Mouse (Mus musculus) heart, embryonic 11.5 days (tissue): ENCODE results near the gene Arntl2. TPM values are rescaled to one million over a fixed set of nuclear protein-coding genes. Genes with fewer than 3 reads are reported as not detected.

Experiments used
- ATAC-seq: fragments of 200-750 bp; cut with Nextera tagmentation; replicated peaks from 2 replicates; pipeline ENCODE4 v1.8.0; 2017; ENCODE audit warnings: moderate library complexity; ENCODE audit not compliant: insufficient number of reproducible peaks, low FRiP score, low TSS enrichment
- H3K27ac ChIP-seq: fragments of 300-500 bp; sonication (generic); 2 replicates; pipeline ENCODE4 v1.5.1; 2014; ENCODE audit warnings: mild to moderate bottlenecking, low read depth, low read length
- H3K27me3 ChIP-seq: fragments of 300-500 bp; sonication (generic); 2 replicates; pipeline ENCODE4 v1.6.1; 2014; ENCODE audit warnings: mild to moderate bottlenecking, low read length, mixed read lengths; ENCODE audit not compliant: control insufficient read depth, insufficient read depth
- H3K36me3 ChIP-seq: fragments of 300-500 bp; sonication (generic); 2 replicates; pipeline ENCODE4 v1.6.1; 2014; ENCODE audit warnings: mild to moderate bottlenecking, low read length, moderate library complexity, mixed read lengths; ENCODE audit not compliant: control insufficient read depth, insufficient read depth
- H3K4me1 ChIP-seq: fragments of 300-500 bp; sonication (generic); 2 replicates; pipeline ENCODE4 v1.6.1; 2014; ENCODE audit warnings: low read length; ENCODE audit not compliant: control insufficient read depth, insufficient read depth
- H3K4me2 ChIP-seq: fragments of 300-500 bp; sonication (generic); 2 replicates; pipeline ENCODE4 v1.6.1; 2014; ENCODE audit warnings: mild to moderate bottlenecking, moderate library complexity
- H3K4me3 ChIP-seq: fragments of 300-500 bp; sonication (generic); 2 replicates; pipeline ENCODE4 v1.5.1; 2014; ENCODE audit warnings: low read depth, low read length
- H3K9ac ChIP-seq: fragments of 300-500 bp; sonication (generic); 2 replicates; pipeline ENCODE4 v1.6.1; 2014; ENCODE audit warnings: mild to moderate bottlenecking, low read depth, low read length, moderate library complexity
- H3K9me3 ChIP-seq: fragments of 300-500 bp; sonication (generic); replicated peaks from 2 replicates; pipeline ENCODE4 v1.6.1; 2016; ENCODE audit warnings: low read length; ENCODE audit not compliant: control insufficient read depth
- WGBS: fragments of 180-500 bp; shearing (Covaris S2); extraction: QIAGEN DNeasy Blood & Tissue Kit; methylation state at CpG from one replicate; pipeline ENCODE4 v1.1.7; 2014; ENCODE audit not compliant: insufficient replicate concordance; 5-methylcytosine and 5-hydroxymethylcytosine counted together
- polyA plus RNA-seq: library from polyadenylated mRNA; unstranded; fragments of >200 nt; fragmentation: Nextera tagmentation; extraction: Ambion mirVana; gene quantifications from 2 replicates; pipeline ENCODE4 v1.2.1, GENCODE M21; 2014

The Arntl2 gene
- 1.9 and 3.3 TPM in 2 replicates for polyA plus RNA-seq

GRCm38 (mm10) chr6:146795924-146796545 lies at the start of gene Arntl2:
Gene Arntl2, plus strand, starts transcription at chr6:146796055.
- Histone ChIP-seq H3K36me3 (no peaks in the 10 kb centered on the region), H3K27me3 (no peaks in the 10 kb centered on the region), H3K9me3 (no peaks in the 10 kb centered on the region), H3K27ac (no peak within 1 kb of the TSS), H3K4me3 (peak within 1 kb of the TSS; percentile 45), H3K9ac (peak within 1 kb of the TSS; percentile 58), H3K4me2 (peak within 1 kb of the TSS; percentile 72), H3K4me1 (no peaks in the 10 kb centered on the region)
- peak; percentile 87 for ATAC-seq
- WGBS: under 1% methylated on average over 36 of the region's 36 CpGs

DNA sequence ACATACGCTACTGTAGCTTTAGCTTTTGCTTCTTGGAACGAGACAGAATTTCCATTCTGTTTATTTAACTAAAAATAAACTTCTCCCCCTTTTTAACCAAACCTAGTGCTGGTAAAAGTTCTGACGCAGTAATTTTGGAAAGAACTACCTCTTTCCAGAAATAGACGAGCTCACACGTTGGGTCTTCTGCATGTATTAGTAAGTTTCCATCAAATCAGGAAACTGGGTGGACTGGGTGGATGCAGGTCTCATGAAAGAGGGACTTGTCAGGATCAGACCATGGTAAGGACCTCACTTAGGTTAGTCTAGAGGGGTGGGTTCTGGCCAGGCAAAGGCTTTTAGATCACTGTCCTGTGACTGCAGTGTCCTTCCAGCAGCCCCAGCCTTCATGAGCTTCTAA lies 49.3 kb upstream of the Arntl2 start:
- WGBS: 69% methylated on average over 5 of the region's 5 CpGs
- Histone ChIP-seq H3K9me3 (no peaks in the 10 kb centered on the region), H3K36me3 (no peaks in the 10 kb centered on the region), H3K4me1 (peaks cover 35% of the 10 kb centered on the region), H3K27me3 (no peaks in the 10 kb centered on the region), H3K4me2 (no peak overlapping the region), H3K4me3 (no peak overlapping the region), H3K9ac (no peak overlapping the region), H3K27ac (no peak overlapping the region)
- ATAC-seq: no peak

- Histone ChIP-seq H3K4me3 (no peak overlapping the region), H3K4me2 (no peak overlapping the region), H3K9me3 (no peaks in the 10 kb centered on the region), H3K9ac (no peak overlapping the region), H3K27me3 (no peaks in the 10 kb centered on the region), H3K36me3 (no peaks in the 10 kb centered on the region), H3K4me1 (peaks cover 40% of the 10 kb centered on the region), H3K27ac (no peak overlapping the region)
- no peak for ATAC-seq
These were observed 48.8 kb upstream of the Arntl2 start for GRCm38 (mm10) chr6:146747057-146747456.

DNA sequence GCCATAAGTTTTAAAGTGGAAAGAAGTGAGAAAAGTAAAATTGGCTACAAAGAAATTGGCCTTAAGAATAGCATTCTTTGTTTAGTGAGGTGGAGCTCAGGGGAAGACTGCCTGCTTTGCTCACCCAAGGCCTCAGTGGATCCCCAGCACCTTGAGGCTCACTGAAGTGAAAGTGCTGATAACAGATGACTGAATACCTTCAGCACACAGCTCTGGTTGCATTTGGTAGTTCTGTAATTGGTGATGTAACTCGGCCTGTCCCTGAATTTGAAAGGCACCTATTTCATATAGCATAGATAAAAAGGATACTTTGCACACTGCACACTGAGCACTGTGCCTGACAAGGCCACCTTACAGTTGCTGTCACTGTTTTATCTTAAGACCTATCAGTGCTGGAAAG lies 47.6 kb upstream of the Arntl2 start:
- no peak for ATAC-seq
- no peaks in the 10 kb centered on the region for H3K9me3 ChIP-seq
- H3K4me3 ChIP-seq: no peak overlapping the region
- no peak overlapping the region for H3K4me2 ChIP-seq
- peak overlapping the region; percentile 59; the same call in 1 of the 2 replicates for H3K27ac ChIP-seq
- no peaks in the 10 kb centered on the region for H3K36me3 ChIP-seq
- WGBS: 77% methylated on average over 1 of the region's 1 CpGs
- H3K9ac ChIP-seq: no peak overlapping the region
- peaks cover 47% of the 10 kb centered on the region for H3K4me1 ChIP-seq
- no peaks in the 10 kb centered on the region for H3K27me3 ChIP-seq

DNA sequence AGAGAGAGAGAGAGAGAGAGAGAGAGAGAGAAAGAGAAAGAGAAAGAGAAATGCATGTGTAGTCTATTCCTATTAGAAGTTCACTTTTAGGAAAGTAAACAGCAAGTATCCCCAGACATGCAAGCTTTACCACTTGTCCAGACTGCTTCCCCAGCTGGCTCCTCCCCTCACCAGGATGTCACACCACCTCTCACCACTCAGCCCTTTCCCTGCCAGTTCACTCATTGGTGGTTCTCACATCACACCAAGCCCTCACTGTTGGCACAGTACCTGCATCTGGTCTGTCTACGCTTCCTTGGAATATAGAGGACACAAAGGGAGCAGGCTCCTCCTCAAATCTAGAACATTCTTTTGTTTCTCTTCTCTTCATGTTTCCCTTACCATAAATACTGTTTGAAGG lies 44.2 kb upstream of the Arntl2 start:
- H3K27me3 ChIP-seq: no peaks in the 10 kb centered on the region
- H3K4me1 ChIP-seq: peaks cover 61% of the 10 kb centered on the region
- H3K4me2 ChIP-seq: no peak overlapping the region; the same call in 1 of the 2 replicates
- WGBS: 38% methylated on average over 1 of the region's 1 CpGs
- no peaks in the 10 kb centered on the region for H3K36me3 ChIP-seq
- H3K27ac ChIP-seq: peak overlapping the region; percentile 31
- no peaks in the 10 kb centered on the region for H3K9me3 ChIP-seq
- no peak for ATAC-seq
- H3K4me3 ChIP-seq: no peak overlapping the region
- no peak overlapping the region for H3K9ac ChIP-seq

DNA sequence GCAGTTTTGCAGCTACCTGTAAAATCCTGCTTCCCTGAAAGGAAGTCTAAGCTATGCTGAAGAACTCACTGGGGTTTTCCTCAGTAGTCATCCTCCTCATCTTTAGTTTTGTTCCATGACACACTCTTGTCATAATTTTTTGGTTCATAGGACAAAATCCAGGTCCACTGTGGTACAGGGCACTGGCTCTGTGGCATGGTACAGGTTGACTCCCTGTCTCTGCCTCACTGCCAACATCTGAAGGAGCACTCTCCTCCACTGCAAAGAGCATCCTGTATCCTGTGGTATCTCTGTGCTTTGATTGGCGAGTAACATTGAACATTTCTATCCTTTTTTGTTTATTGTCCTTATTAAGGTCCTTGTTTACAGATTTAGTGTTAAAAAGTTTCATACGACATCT lies 43.7 kb upstream of the Arntl2 start:
- Histone ChIP-seq H3K4me1 (peaks cover 61% of the 10 kb centered on the region), H3K27ac (peak overlapping the region; percentile 31), H3K4me2 (no peak overlapping the region), H3K36me3 (no peaks in the 10 kb centered on the region), H3K9me3 (no peaks in the 10 kb centered on the region), H3K9ac (0 out of 2 replicates have a peak overlapping the region, but pooled peaks have one; percentile 5), H3K4me3 (no peak overlapping the region), H3K27me3 (no peaks in the 10 kb centered on the region)
- ATAC-seq: no peak
- WGBS: 75% methylated on average over 2 of the region's 2 CpGs

DNA sequence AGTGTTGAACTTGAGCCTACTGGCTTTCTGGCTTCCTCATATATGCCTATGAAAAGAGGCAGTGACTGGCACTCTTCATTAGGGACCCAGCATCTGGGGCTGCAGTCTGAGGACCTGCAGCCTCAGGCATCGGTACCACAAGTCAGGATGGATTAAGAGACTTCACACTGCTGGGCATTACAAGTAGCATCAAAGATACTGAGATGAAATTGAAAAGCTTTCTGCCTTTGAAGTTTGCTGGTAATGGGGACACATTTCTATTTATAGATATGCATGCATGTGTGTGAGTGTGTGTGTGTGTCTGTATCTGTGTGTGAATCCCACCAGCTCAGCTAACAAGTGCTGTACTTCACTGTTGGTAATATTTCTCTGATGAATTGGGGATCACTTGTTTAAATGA lies 43.2 kb upstream of the Arntl2 start:
- H3K4me1 ChIP-seq: peaks cover 57% of the 10 kb centered on the region
- H3K4me3 ChIP-seq: no peak overlapping the region
- H3K9ac ChIP-seq: no peak overlapping the region
- H3K36me3 ChIP-seq: no peaks in the 10 kb centered on the region
- H3K4me2 ChIP-seq: no peak overlapping the region
- H3K27me3 ChIP-seq: no peaks in the 10 kb centered on the region
- H3K9me3 ChIP-seq: no peaks in the 10 kb centered on the region
- WGBS: 53% methylated on average over 1 of the region's 1 CpGs
- H3K27ac ChIP-seq: 0 out of 2 replicates have a peak overlapping the region, but pooled peaks have one; percentile 0
- no peak for ATAC-seq

DNA sequence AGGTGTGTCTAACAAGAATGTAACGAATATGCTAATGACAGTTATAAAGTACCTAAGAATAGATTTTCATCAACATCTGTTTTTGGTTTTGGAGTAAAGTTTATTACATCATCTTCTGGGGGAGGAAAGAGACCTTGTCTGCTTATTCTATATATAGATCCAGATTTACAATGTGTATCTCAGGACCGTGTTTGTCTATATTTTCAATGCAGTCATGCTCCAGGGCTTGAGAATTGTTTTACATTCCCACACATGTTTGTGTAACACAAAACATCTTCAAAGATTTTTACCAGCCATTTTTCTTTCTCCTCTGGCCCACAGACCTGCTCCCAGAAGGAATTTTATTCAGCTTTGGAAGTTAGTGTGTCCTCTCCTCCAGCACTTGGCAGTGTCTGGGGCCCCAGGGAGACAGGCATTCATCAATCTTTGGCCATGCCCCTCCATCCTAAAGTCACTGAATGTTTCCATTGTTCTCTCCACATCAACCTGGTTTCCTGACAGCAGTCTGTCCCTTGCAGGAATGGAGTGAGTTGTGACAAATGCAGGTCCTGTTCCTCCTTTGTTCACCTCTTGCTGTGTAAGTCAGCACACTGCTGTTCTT lies 42.2 kb upstream of the Arntl2 start:
- Histone ChIP-seq H3K27ac (peak overlapping the region; percentile 60), H3K9ac (no peak overlapping the region), H3K27me3 (no peaks in the 10 kb centered on the region), H3K4me3 (no peak overlapping the region), H3K4me2 (no peak overlapping the region), H3K36me3 (no peaks in the 10 kb centered on the region), H3K4me1 (peaks cover 52% of the 10 kb centered on the region), H3K9me3 (no peaks in the 10 kb centered on the region)
- no peak for ATAC-seq
- 51% methylated on average over 2 of the region's 2 CpGs for WGBS

- Histone ChIP-seq H3K27me3 (no peaks in the 10 kb centered on the region), H3K4me2 (no peak overlapping the region), H3K9me3 (no peaks in the 10 kb centered on the region), H3K27ac (no peak overlapping the region), H3K4me3 (no peak overlapping the region), H3K4me1 (peaks cover 38% of the 10 kb centered on the region), H3K9ac (no peak overlapping the region), H3K36me3 (no peaks in the 10 kb centered on the region)
- ATAC-seq: no peak
- 67% methylated on average over 2 of the region's 2 CpGs for whole genome bisulfite sequencing
These were observed 40.7 kb upstream of the Arntl2 start for GRCm38 (mm10) chr6:146755136-146755535.
